Mouse (Mus musculus) cerebellum, adult 11 months (tissue): ENCODE results near the gene Alox5.

ENCODE experiments used
- DNase-seq: peaks from one replicate; pipeline ENCODE4 v3.0.0; 2022

The Alox5 gene

GRCm38 (mm10) chr6:116383582-116383981, 77.4 kb downstream of the Alox5 start:
- DNase-seq, result no peak

- DNase-seq, result no peak
These were observed 79.4 kb downstream of the Alox5 start for GRCm38 (mm10) chr6:116381605-116382004.

GRCm38 (mm10) chr6:116380157-116380556, 80.8 kb downstream of the Alox5 start:
- no peak for DNase-seq

- no peak for DNase-seq
These were observed 82.1 kb downstream of the Alox5 start for GRCm38 (mm10) chr6:116378892-116379291.

GRCm38 (mm10) chr6:116374618-116375017, 86.4 kb downstream of the Alox5 start:
- DNase-seq, result no peak

GRCm38 (mm10) chr6:116374136-116374535, 86.8 kb downstream of the Alox5 start:
- DNase-seq, result no peak

GRCm38 (mm10) chr6:116371500-116371899, 89.5 kb downstream of the Alox5 start:
- DNase-seq, result no peak

- no peak for DNase-seq
These were observed 90.6 kb downstream of the Alox5 start for GRCm38 (mm10) chr6:116370216-116370976.

GRCm38 (mm10) chr6:116369811-116370210, 91.2 kb downstream of the Alox5 start:
- DNase-seq, result no peak

GRCm38 (mm10) chr6:116367971-116368370, 93.0 kb downstream of the Alox5 start:
- DNase-seq, result no peak

- DNase-seq, result no peak
These were observed 99.0 kb downstream of the Alox5 start for GRCm38 (mm10) chr6:116361993-116362392.

- no peak for DNase-seq
These were observed 99.5 kb downstream of the Alox5 start for GRCm38 (mm10) chr6:116361463-116361862.
